Mouse (Mus musculus) small intestine, adult 2 months (tissue): Measurements from ENCODE around the gene Atp1a3.

ENCODE experiments used
- CTCF ChIP-seq: fragments of 200-500 bp; IDR thresholded peaks from 2 replicates; pipeline ENCODE4 v1.5.1; 2012; ENCODE audit warnings: low read depth, mild to moderate bottlenecking, control low read depth, inconsistent platforms, low read length, moderate library complexity, mixed read lengths; ENCODE audit not compliant: insufficient replicate concordance, insufficient read length; ENCODE audit errors: extremely low read depth
- POLR2A ChIP-seq: fragments of 200-500 bp; IDR thresholded peaks from 2 replicates; pipeline ENCODE4 v1.6.1; 2012; ENCODE audit warnings: low read depth, mild to moderate bottlenecking, control low read depth, inconsistent platforms, low read length, moderate library complexity

DNA sequence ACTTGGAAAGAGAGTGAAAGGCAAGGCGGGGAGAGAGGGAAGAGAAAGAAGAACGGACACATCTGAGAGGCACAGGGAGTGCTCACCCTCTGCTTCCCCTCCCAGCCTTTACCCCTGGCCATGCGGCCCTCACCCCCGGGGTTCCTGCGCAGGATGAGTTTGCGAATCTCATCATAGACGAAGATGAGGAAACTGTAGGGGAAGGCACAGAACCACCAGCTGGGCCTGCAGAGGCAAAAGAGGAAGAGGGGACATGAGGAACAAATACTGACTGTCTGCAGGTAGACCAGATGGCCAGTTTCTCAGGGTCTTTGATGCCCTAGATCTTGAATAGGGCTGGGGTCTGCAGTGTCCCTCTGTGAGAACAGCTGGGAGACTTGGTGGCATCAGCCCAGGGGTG is 27.0 kb downstream of the Atp1a3 start:
- TF ChIP-seq CTCF: no peak
- TF ChIP-seq POLR2A: no peak
